ENCODE assay signal across 18 mouse cellular contexts in genomic region chr9:43981376-43981775, GRCm38 (mm10).
DNase-seq lines count a peak whose midpoint lies in the region; ATAC-seq lines count a peak whose summit lies in the region.
"Had no signal": no experiment of that assay in that cellular context is flagged by ENCODE, and none has a peak within 500 bp of the region (broad histone marks: within the 10 kb centered on the region; RNA-seq: fewer than 3 reads in every experiment).

No protein-coding gene starts in this region.

- no peak overlapping the region for H3K4me2 ChIP-seq in forebrain, embryonic 14.5 days (ENCODE audit: low read length)
- H3K4me2 ChIP-seq in forebrain, embryonic 15.5 days (replicated peaks), result no peak overlapping the region
- H3K4me2 ChIP-seq in liver, embryonic 11.5 days, result no peak overlapping the region
- H3K4me2 ChIP-seq in stomach, embryonic 15.5 days, result no peak overlapping the region
- H3K4me2 ChIP-seq: heart, embryonic 13.5 days; neural tube, embryonic 13.5 days had no signal

- 0 out of 2 replicates have a peak, but pooled peaks cover 4% of the 10 kb centered on the region for H3K27me3 ChIP-seq in forebrain, embryonic 14.5 days (replicated peaks; ENCODE audit: control insufficient read depth, insufficient read depth, low read length)
- H3K27me3 ChIP-seq in forebrain, embryonic 15.5 days, result no peaks in the 10 kb centered on the region
- H3K27me3 ChIP-seq in liver, embryonic 11.5 days (replicated peaks; ENCODE audit: control insufficient read depth, insufficient read depth, low read length), result no peaks in the 10 kb centered on the region
- no peaks in the 10 kb centered on the region for H3K27me3 ChIP-seq in stomach, embryonic 15.5 days (replicated peaks)

- H3K9ac ChIP-seq in forebrain, embryonic 14.5 days (ENCODE audit: low read length), result peak overlapping the region; percentile 17; the same call in 1 of the 2 replicates
- no peak overlapping the region for H3K9ac ChIP-seq in forebrain, embryonic 15.5 days (replicated peaks)
- no peak overlapping the region for H3K9ac ChIP-seq in liver, embryonic 11.5 days (ENCODE audit: low read depth, low read length)
- no peak overlapping the region for H3K9ac ChIP-seq in stomach, embryonic 15.5 days
- H3K9ac ChIP-seq: heart, embryonic 13.5 days; liver, embryonic 14.5 days; neural tube, embryonic 13.5 days had no signal

- H3K4me3 ChIP-seq in forebrain, embryonic 14.5 days (ENCODE audit: low read depth, low read length), result no peak overlapping the region
- no peak overlapping the region for H3K4me3 ChIP-seq in forebrain, embryonic 15.5 days
- H3K4me3 ChIP-seq in liver, embryonic 11.5 days (ENCODE audit: low read depth, low read length), result no peak overlapping the region
- no peak overlapping the region for H3K4me3 ChIP-seq in stomach, embryonic 15.5 days (replicated peaks)
- H3K4me3 ChIP-seq: heart, embryonic 13.5 days; neural tube, embryonic 13.5 days had no signal

- no peak overlapping the region for H3K27ac ChIP-seq in forebrain, embryonic 14.5 days (ENCODE audit: low read depth, low read length)
- H3K27ac ChIP-seq in forebrain, embryonic 15.5 days (replicated peaks), result no peak overlapping the region
- no peak overlapping the region for H3K27ac ChIP-seq in liver, embryonic 11.5 days (ENCODE audit: low read depth, low read length)
- H3K27ac ChIP-seq in stomach, embryonic 15.5 days, result no peak overlapping the region
- H3K27ac ChIP-seq: heart, embryonic 13.5 days; liver, embryonic 14.5 days; neural tube, embryonic 13.5 days had no signal

- WGBS in forebrain, embryonic 14.5 days, result 41% methylated on average over 8 of the region's 8 CpGs
- WGBS in forebrain, embryonic 15.5 days, result 35% methylated on average over 8 of the region's 8 CpGs
- 45% methylated on average over 8 of the region's 8 CpGs for WGBS in liver, embryonic 11.5 days
- WGBS in stomach, embryonic 15.5 days, result 32% methylated on average over 8 of the region's 8 CpGs

- DNase-seq in forebrain, embryonic 14.5 days (ENCODE audit: low spot score), result no peak
- DNase-seq in liver, result peak; percentile 34
- no peak for DNase-seq in liver, embryonic 11.5 days (ENCODE audit: low spot score)
- DNase-seq in kidney, postnatal 25 days, result peak; percentile 24 to 56
- DNase-seq in gastrocnemius, postnatal 10 days, result no peak
- no peak for DNase-seq in left cerebral cortex, postnatal 4 days
- DNase-seq: cerebellum, postnatal 10 days; heart, postnatal 4 days; lung, postnatal 10 days; right cerebral cortex, postnatal 25 days; thymus, postnatal 4 days had no signal

- ATAC-seq in forebrain, embryonic 14.5 days, result no peak
- no peak for ATAC-seq in forebrain, embryonic 15.5 days (replicated peaks)
- no peak for ATAC-seq in liver, embryonic 11.5 days (replicated peaks; ENCODE audit: low FRiP score)
- ATAC-seq in stomach, embryonic 15.5 days (ENCODE audit: insufficient read depth, low FRiP score, low read depth), result peak; percentile 50; the same call in 1 of the 2 replicates
- ATAC-seq: forebrain, embryonic 16.5 days; inflammation-experienced regulatory T-cells, adult 6 months had no signal

- no peaks in the 10 kb centered on the region for H3K9me3 ChIP-seq in forebrain, embryonic 14.5 days (replicated peaks; ENCODE audit: control insufficient read depth, low read length)
- H3K9me3 ChIP-seq in forebrain, embryonic 15.5 days, result no peaks in the 10 kb centered on the region
- H3K9me3 ChIP-seq in liver, embryonic 11.5 days (ENCODE audit: control insufficient read depth, low read length), result no peaks in the 10 kb centered on the region
- H3K9me3 ChIP-seq in stomach, embryonic 15.5 days, result no peaks in the 10 kb centered on the region
- H3K9me3 ChIP-seq: heart, embryonic 13.5 days; neural tube, embryonic 13.5 days had no signal

- H3K36me3 ChIP-seq in forebrain, embryonic 14.5 days (ENCODE audit: control insufficient read depth, insufficient read depth, low read length), result no peaks in the 10 kb centered on the region
- H3K36me3 ChIP-seq in forebrain, embryonic 15.5 days, result no peaks in the 10 kb centered on the region
- no peaks in the 10 kb centered on the region for H3K36me3 ChIP-seq in liver, embryonic 11.5 days (ENCODE audit: control insufficient read depth, insufficient read depth, low read length)
- H3K36me3 ChIP-seq in stomach, embryonic 15.5 days, result no peaks in the 10 kb centered on the region
- H3K36me3 ChIP-seq: heart, embryonic 13.5 days; neural tube, embryonic 13.5 days had no signal

- no peaks in the 10 kb centered on the region for H3K4me1 ChIP-seq in forebrain, embryonic 14.5 days (ENCODE audit: control insufficient read depth, insufficient read depth, low read length)
- no peaks in the 10 kb centered on the region for H3K4me1 ChIP-seq in forebrain, embryonic 15.5 days
- no peaks in the 10 kb centered on the region for H3K4me1 ChIP-seq in liver, embryonic 11.5 days (replicated peaks; ENCODE audit: control insufficient read depth, insufficient read depth, low read length)
- H3K4me1 ChIP-seq in stomach, embryonic 15.5 days, result no peaks in the 10 kb centered on the region
- H3K4me1 ChIP-seq: neural tube, embryonic 13.5 days had no signal

- intact Hi-C loops in left cerebral cortex, postnatal 4 days (cut with DNase I), result loop anchor here (10.0 kb wide), 2 partner anchors 123 to 253 kb away; partner anchors contain the start of genes C1qtnf5, Cbl and Mfrp

Comparison
In these comparisons a context has a peak if more than half of its experiments do, and no peak if none do; other contexts are left out.
1. DNase-seq: peak in liver (single experiment) and kidney, postnatal 25 days (2 of 2); none in forebrain, embryonic 14.5 days (single experiment), liver, embryonic 11.5 days (single experiment), gastrocnemius, postnatal 10 days (single experiment) and left cerebral cortex, postnatal 4 days (single experiment).